Mouse (Mus musculus) forebrain, embryonic 16.5 days (tissue): ENCODE measurements around the gene Baiap2l1. TPM values are rescaled to one million over a fixed set of nuclear protein-coding genes. Genes with fewer than 3 reads are reported as not detected.
A peak's percentile ranks its signal among the peaks of the same experiment; 100 is the strongest.

Experiments
- ATAC-seq: fragments of 200-750 bp; cut with Nextera tagmentation; 2 replicates; pipeline ENCODE4 v1.8.0; 2017; ENCODE audit warnings: mild to moderate bottlenecking, moderate library complexity
- H3K27ac ChIP-seq: fragments of 300-500 bp; sonication (generic); 2 replicates; pipeline ENCODE4 v1.5.1; 2014; ENCODE audit warnings: low read length, control low read depth
- H3K27me3 ChIP-seq: fragments of 300-500 bp; sonication (generic); replicated peaks from 2 replicates; pipeline ENCODE4 v1.6.1; 2014; ENCODE audit warnings: low read length; ENCODE audit not compliant: control insufficient read depth, insufficient read depth
- H3K36me3 ChIP-seq: fragments of 300-500 bp; sonication (generic); 2 replicates; pipeline ENCODE4 v1.6.1; 2014; ENCODE audit not compliant: control insufficient read depth, insufficient read depth
- H3K4me1 ChIP-seq: fragments of 300-500 bp; sonication (generic); replicated peaks from 2 replicates; pipeline ENCODE4 v1.6.1; 2014; ENCODE audit warnings: low read length; ENCODE audit not compliant: control insufficient read depth, insufficient read depth
- H3K4me2 ChIP-seq: fragments of 300-500 bp; sonication (generic); 2 replicates; pipeline ENCODE4 v1.6.1; 2014; ENCODE audit warnings: mild to moderate bottlenecking, low read length, control low read depth
- H3K4me3 ChIP-seq: fragments of 300-500 bp; sonication (generic); replicated peaks from 2 replicates; pipeline ENCODE4 v1.5.1; 2014; ENCODE audit warnings: mild to moderate bottlenecking, low read length, control low read depth
- H3K9ac ChIP-seq: fragments of 300-500 bp; sonication (generic); replicated peaks from 2 replicates; pipeline ENCODE4 v1.6.1; 2014; ENCODE audit warnings: low read depth, low read length, control low read depth
- H3K9me3 ChIP-seq: fragments of 300-500 bp; sonication (generic); 2 replicates; pipeline ENCODE4 v1.6.1; 2016; ENCODE audit warnings: low read length; ENCODE audit not compliant: control insufficient read depth
- WGBS: fragments of 180-500 bp; shearing (Covaris S2); extraction: QIAGEN DNeasy Blood & Tissue Kit; methylation state at CpG from one replicate; pipeline ENCODE4 v1.1.7; 2014; 5-methylcytosine and 5-hydroxymethylcytosine counted together
- polyA plus RNA-seq: library from polyadenylated mRNA; unstranded; fragments of >200 nt; fragmentation: Nextera tagmentation; extraction: Ambion mirVana; gene quantifications from 2 replicates; pipeline ENCODE4 v1.2.1, GENCODE M21; 2015

Baiap2l1 gene
- 1.5 and 1.6 TPM in 2 replicates for polyA plus RNA-seq

DNA sequence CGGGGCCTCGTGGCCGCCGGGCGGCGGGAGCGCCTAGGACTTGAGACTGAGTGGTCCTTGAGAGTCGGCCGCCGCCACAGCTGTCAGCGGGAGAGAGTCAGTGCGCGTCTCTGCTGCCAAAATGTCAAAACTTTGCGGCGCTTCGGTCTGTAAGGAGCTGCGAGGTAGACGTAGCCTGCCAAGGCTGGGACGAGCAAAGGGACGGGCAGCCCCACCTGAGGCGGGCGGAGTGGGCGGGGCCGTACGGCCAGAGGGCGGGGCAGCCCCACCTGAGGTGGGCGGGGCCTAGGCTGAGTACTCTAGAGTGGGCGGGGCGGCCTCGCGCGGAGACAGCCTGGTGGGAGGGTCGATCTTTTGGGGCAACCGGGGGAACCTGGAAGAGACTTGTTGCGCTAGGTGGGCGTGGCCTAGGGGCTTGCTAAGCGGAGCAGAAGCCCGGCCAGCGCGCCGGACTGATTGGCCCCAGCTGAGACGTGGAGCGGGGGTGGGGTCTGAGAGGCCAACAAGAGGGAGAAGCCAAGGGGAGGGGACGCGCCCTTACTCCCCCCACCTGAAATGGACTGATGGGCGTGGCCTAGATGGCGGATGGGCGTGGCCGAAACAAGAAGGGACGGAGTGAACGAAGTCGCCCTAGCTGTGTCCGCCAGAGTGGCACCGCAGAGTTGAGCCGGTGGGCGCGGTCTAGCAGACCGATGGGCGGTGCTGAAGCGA is at the start of gene Baiap2l1:
TSS of gene Baiap2l1 (minus strand) at position 232 of the 711 bp plus-strand sequence.
- H3K4me1 ChIP-seq, result peaks cover 17% of the 10 kb centered on the region
- H3K9me3 ChIP-seq, result no peaks in the 10 kb centered on the region
- H3K4me2 ChIP-seq, result peak within 1 kb of the TSS; percentile 94
- no peak within 1 kb of the TSS for H3K27ac ChIP-seq
- ATAC-seq, result peak; percentile 86
- H3K27me3 ChIP-seq, result peaks cover 23% of the 10 kb centered on the region
- H3K36me3 ChIP-seq, result no peaks in the 10 kb centered on the region
- peak within 1 kb of the TSS; percentile 43; the same call in 1 of the 2 replicates for H3K9ac ChIP-seq
- WGBS, result under 1% methylated on average over 59 of the region's 60 CpGs
- peak within 1 kb of the TSS; percentile 53 for H3K4me3 ChIP-seq

DNA sequence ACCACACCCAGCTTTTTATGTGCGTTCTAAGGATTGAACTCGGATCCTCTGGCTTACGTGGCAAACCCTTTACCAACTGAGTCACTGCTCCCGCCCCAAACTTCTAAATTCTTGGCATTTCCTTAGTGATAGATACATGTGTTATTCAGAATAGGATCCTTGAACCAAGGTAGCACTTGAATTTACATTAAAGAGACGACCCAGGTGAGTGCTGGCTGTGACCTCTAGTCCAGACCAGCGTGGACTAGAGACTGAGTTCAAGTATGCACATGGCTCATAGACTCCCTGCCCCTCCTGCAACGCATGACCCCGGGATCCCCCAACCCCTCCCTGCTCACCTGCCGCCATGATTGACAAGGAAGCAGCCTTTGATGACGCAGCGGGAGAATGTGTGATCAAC is 48.3 kb upstream of the Baiap2l1 start:
- Histone ChIP-seq H3K9me3 (no peaks in the 10 kb centered on the region), H3K27ac (no peak overlapping the region), H3K9ac (no peak overlapping the region), H3K36me3 (no peaks in the 10 kb centered on the region), H3K4me2 (no peak overlapping the region), H3K27me3 (no peaks in the 10 kb centered on the region), H3K4me3 (no peak overlapping the region), H3K4me1 (no peaks in the 10 kb centered on the region)
- WGBS, result 86% methylated on average over 11 of the region's 11 CpGs
- no peak for ATAC-seq

DNA sequence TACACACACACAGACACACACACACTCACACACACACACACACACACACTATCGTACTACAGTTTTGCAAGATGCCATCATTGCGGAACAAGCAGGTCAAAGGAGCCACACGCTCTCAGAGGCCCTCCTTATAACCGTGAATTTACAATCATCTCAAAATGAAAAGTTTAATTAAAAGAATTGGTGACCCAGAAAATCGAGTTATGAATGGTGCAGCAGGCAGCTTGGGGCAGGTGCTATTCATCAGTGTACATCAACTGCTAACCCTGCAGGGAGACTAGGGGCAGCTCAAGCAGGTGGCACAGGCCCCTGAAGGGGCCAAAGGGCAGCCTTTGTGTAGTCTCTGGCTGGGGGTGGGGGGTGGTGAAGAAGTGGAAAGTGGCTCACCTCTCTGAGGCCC is 42.9 kb upstream of the Baiap2l1 start:
- Histone ChIP-seq H3K4me3 (no peak overlapping the region), H3K27me3 (no peaks in the 10 kb centered on the region), H3K36me3 (no peaks in the 10 kb centered on the region), H3K27ac (no peak overlapping the region), H3K9me3 (no peaks in the 10 kb centered on the region; the same call in 1 of the 2 replicates), H3K4me1 (no peaks in the 10 kb centered on the region), H3K4me2 (no peak overlapping the region), H3K9ac (no peak overlapping the region)
- WGBS, result 20% methylated on average over 5 of the region's 5 CpGs
- no peak for ATAC-seq

DNA sequence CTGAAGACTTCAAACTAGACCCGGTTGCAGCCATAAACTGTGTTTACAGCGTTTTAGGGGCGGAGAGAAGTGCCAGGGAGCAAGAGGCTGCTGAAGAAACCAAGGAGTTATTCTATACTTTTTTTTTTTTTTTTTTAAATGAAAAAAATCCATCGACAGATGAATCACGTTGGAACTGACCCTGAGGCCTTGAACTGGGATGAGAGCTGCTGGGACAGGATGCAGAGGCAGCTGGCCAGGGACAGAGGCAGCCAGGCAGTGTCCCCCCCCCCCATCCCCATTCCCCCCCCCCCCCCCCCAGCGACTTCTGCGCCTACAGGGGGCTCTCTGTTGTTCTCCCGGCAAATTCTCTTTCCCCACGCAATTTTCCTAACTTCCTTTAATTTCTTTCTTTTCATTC is 39.7 kb upstream of the Baiap2l1 start:
- Histone ChIP-seq H3K27me3 (no peaks in the 10 kb centered on the region), H3K4me2 (no peak overlapping the region), H3K27ac (no peak overlapping the region), H3K9me3 (no peaks in the 10 kb centered on the region; the same call in 1 of the 2 replicates), H3K36me3 (no peaks in the 10 kb centered on the region), H3K4me3 (no peak overlapping the region), H3K4me1 (no peaks in the 10 kb centered on the region), H3K9ac (no peak overlapping the region)
- no peak for ATAC-seq
- 42% methylated on average over 5 of the region's 9 CpGs for WGBS

DNA sequence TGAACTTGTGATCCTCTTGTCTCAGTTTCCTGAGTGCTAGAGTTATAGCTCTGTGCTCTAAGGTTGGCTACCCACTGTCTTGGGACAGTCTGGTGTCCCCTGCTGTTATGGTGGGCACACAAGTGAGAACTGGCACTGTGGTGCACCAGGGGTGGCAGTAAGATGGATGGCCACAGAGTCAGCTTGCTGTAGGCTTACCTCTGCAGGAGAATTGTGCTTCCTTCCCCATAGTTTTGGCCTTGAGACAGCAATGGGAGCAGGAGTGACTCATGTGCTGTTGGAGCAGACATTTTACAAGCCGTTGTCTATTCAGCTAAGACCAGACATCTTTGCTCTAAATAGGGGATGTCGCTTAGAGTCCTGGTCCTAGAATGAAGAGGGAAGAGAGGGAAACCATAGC is 36.2 kb upstream of the Baiap2l1 start:
- no peak overlapping the region for H3K4me3 ChIP-seq
- no peak for ATAC-seq
- 83% methylated on average over 2 of the region's 2 CpGs for WGBS
- no peak overlapping the region for H3K4me2 ChIP-seq
- no peaks in the 10 kb centered on the region; the same call in 1 of the 2 replicates for H3K9me3 ChIP-seq
- no peak overlapping the region for H3K27ac ChIP-seq
- no peaks in the 10 kb centered on the region for H3K27me3 ChIP-seq
- H3K4me1 ChIP-seq, result no peaks in the 10 kb centered on the region
- H3K9ac ChIP-seq, result no peak overlapping the region
- no peaks in the 10 kb centered on the region for H3K36me3 ChIP-seq

DNA sequence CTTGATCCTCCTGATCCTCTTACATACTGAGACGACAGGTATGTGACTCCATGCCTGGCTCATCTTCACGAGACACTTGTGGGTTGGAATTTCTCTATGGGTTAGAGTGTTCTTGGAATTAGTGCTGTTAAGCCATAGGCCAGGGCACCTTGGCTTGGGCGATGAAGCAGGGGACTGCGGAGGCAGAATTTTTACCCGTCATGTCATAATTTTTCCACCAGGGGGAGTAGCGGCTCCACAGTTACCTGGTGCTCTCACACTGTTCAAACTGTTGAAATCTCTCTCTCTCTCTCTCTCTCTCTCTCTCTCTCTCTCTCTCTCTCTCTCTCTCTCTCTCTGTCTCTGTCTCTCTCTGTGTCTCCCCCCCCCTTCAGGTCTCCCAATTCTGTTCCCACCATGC is 29.9 kb upstream of the Baiap2l1 start:
- 11% methylated on average over 6 of the region's 6 CpGs for WGBS
- Histone ChIP-seq H3K9me3 (no peaks in the 10 kb centered on the region), H3K9ac (no peak overlapping the region), H3K36me3 (no peaks in the 10 kb centered on the region), H3K27ac (no peak overlapping the region), H3K4me3 (no peak overlapping the region), H3K4me1 (no peaks in the 10 kb centered on the region), H3K27me3 (no peaks in the 10 kb centered on the region), H3K4me2 (no peak overlapping the region)
- peak; percentile 58; the same call in 1 of the 2 replicates for ATAC-seq

DNA sequence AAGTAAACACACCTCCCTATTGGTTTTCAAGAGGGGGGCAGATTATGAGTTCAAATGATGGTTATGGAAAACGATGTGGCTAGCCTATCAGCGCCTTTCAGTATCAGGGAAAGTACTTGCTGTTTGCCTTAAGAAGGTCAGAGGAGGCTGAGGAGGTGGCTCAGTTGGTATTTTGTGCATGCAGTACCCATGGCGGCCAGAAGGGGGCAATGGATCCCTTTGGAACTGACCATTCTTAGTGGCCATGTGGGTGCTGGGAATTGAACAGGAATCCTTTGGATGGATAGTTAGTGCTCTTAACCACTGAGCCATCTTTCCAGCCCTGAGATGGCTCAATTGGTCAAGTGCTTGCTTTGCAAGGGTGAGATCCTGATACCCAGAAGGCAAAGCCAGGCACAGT is 26.0 kb upstream of the Baiap2l1 start:
- Histone ChIP-seq H3K27ac (no peak overlapping the region), H3K27me3 (no peaks in the 10 kb centered on the region), H3K4me2 (no peak overlapping the region), H3K9me3 (no peaks in the 10 kb centered on the region), H3K36me3 (no peaks in the 10 kb centered on the region), H3K4me1 (no peaks in the 10 kb centered on the region), H3K4me3 (no peak overlapping the region), H3K9ac (no peak overlapping the region)
- no peak for ATAC-seq
- 64% methylated on average over 3 of the region's 3 CpGs for WGBS

DNA sequence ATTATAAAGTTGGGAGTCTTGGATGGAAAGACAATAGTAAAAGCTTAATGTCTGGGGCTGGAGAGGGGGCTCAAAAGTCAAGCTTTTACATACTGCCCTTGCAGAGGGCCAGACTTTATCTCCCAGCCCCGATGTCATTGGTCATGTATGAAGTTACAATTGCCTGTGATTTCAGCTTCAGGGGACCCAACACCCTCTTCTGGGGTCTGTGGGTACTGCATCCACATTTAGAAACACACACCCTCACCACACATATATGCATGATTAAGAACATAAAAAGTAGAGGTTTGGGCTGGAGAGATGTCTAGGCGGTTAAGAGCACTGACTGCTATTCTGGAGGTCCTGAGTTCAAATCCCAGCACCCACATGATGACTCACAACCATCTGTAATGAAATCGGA is 23.9 kb upstream of the Baiap2l1 start:
- no peaks in the 10 kb centered on the region for H3K9me3 ChIP-seq
- H3K9ac ChIP-seq, result no peak overlapping the region
- 87% methylated on average over 3 of the region's 3 CpGs for WGBS
- no peaks in the 10 kb centered on the region for H3K36me3 ChIP-seq
- no peak overlapping the region for H3K4me2 ChIP-seq
- no peak for ATAC-seq
- H3K4me1 ChIP-seq, result no peaks in the 10 kb centered on the region
- H3K4me3 ChIP-seq, result no peak overlapping the region
- H3K27ac ChIP-seq, result no peak overlapping the region
- H3K27me3 ChIP-seq, result no peaks in the 10 kb centered on the region

DNA sequence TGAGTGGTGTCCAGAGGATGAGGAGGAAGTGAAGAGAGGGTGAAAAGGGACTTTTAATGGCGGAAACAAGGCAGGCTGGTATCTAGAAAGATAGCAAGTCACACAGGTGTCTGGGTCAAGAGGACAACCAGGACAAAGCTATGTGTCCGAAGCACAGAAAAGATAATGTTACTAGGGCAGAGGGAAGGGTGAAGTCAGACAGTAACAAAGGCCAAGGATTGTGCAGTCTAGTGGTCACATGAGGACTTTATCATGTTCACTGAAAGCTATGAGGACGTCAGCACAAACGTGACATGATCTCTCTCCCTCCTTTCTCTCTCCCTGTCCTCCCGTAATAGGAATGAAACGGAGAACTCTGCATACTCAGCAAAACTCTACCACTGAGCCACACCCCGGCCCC is 22.8 kb upstream of the Baiap2l1 start:
- no peak overlapping the region for H3K27ac ChIP-seq
- H3K27me3 ChIP-seq, result no peaks in the 10 kb centered on the region
- no peak overlapping the region for H3K4me2 ChIP-seq
- H3K9ac ChIP-seq, result no peak overlapping the region
- 91% methylated on average over 7 of the region's 7 CpGs for WGBS
- H3K4me3 ChIP-seq, result no peak overlapping the region
- ATAC-seq, result no peak
- H3K4me1 ChIP-seq, result no peaks in the 10 kb centered on the region
- no peaks in the 10 kb centered on the region for H3K9me3 ChIP-seq
- no peaks in the 10 kb centered on the region for H3K36me3 ChIP-seq

DNA sequence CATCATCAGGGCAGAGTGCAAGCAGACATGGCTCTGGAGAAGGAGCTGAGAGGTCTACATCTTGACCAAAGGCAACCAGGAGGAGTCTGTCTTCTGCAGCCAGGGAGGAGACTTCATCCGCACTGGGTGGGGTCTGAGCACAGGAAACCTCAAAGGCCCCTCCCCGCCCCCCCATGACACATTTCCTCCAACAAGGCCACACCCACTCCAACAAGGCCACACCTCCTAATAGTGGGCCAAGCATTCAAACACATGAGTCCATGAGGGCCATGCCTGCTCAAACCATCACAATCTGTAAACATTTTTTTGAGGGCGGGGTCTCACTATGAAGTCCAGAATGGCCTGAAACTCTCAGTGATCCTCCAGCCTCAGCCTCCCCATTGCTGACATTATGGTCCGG is 21.5 kb upstream of the Baiap2l1 start:
- 89% methylated on average over 4 of the region's 4 CpGs for WGBS
- H3K27ac ChIP-seq, result no peak overlapping the region
- no peaks in the 10 kb centered on the region for H3K27me3 ChIP-seq
- no peak overlapping the region for H3K9ac ChIP-seq
- H3K9me3 ChIP-seq, result no peaks in the 10 kb centered on the region
- no peaks in the 10 kb centered on the region for H3K36me3 ChIP-seq
- no peaks in the 10 kb centered on the region for H3K4me1 ChIP-seq
- H3K4me2 ChIP-seq, result no peak overlapping the region
- ATAC-seq, result no peak
- H3K4me3 ChIP-seq, result no peak overlapping the region
